Mouse (Mus musculus) midbrain, embryonic 13.5 days (tissue): ENCODE results near the gene Cyp4f13. TPM values are rescaled to one million over a fixed set of nuclear protein-coding genes. Genes with fewer than 3 reads are reported as not detected.

Experiments
- ATAC-seq: fragments of 200-750 bp; cut with Nextera tagmentation; 2 replicates; pipeline ENCODE4 v1.8.0; 2017; ENCODE audit warnings: mild to moderate bottlenecking, moderate TSS enrichment, moderate library complexity
- H3K27ac ChIP-seq: fragments of 300-500 bp; sonication (generic); 2 replicates; pipeline ENCODE4 v1.5.1; 2015; ENCODE audit warnings: inconsistent platforms, mild to moderate bottlenecking, moderate library complexity
- H3K27me3 ChIP-seq: fragments of 300-500 bp; sonication (generic); 2 replicates; pipeline ENCODE4 v1.6.1; 2015; ENCODE audit warnings: mild to moderate bottlenecking, inconsistent platforms
- H3K36me3 ChIP-seq: fragments of 300-500 bp; sonication (generic); 2 replicates; pipeline ENCODE4 v1.6.1; 2015; ENCODE audit warnings: mild to moderate bottlenecking, inconsistent platforms
- H3K4me1 ChIP-seq: fragments of 300-500 bp; sonication (generic); replicated peaks from 2 replicates; pipeline ENCODE4 v1.6.1; 2015; ENCODE audit warnings: inconsistent platforms
- H3K4me2 ChIP-seq: fragments of 300-500 bp; sonication (generic); replicated peaks from 2 replicates; pipeline ENCODE4 v1.6.1; 2015; ENCODE audit warnings: moderate library complexity, mild to moderate bottlenecking, inconsistent platforms
- H3K4me3 ChIP-seq: fragments of 300-500 bp; sonication (generic); replicated peaks from 2 replicates; pipeline ENCODE4 v1.5.1; 2015; ENCODE audit warnings: mild to moderate bottlenecking, inconsistent platforms
- H3K9ac ChIP-seq: fragments of 300-500 bp; sonication (generic); replicated peaks from 2 replicates; pipeline ENCODE4 v1.6.1; 2015; ENCODE audit warnings: mild to moderate bottlenecking, inconsistent platforms
- H3K9me3 ChIP-seq: fragments of 300-500 bp; sonication (generic); 2 replicates; pipeline ENCODE4 v1.6.1; 2016; ENCODE audit warnings: mild to moderate bottlenecking, inconsistent platforms
- WGBS: fragments of 180-500 bp; shearing (Covaris S2); methylation state at CpG from one replicate; pipeline ENCODE4 v1.1.7; 2015; 5-methylcytosine and 5-hydroxymethylcytosine counted together
- polyA plus RNA-seq: library from polyadenylated mRNA; unstranded; fragments of >200 nt; fragmentation: Nextera tagmentation; extraction: Ambion mirVana; gene quantifications from 2 replicates; pipeline ENCODE4 v1.2.1, GENCODE M21; 2015

The Cyp4f13 gene
- polyA plus RNA-seq: 6.0 and 9.9 TPM in 2 replicates

DNA sequence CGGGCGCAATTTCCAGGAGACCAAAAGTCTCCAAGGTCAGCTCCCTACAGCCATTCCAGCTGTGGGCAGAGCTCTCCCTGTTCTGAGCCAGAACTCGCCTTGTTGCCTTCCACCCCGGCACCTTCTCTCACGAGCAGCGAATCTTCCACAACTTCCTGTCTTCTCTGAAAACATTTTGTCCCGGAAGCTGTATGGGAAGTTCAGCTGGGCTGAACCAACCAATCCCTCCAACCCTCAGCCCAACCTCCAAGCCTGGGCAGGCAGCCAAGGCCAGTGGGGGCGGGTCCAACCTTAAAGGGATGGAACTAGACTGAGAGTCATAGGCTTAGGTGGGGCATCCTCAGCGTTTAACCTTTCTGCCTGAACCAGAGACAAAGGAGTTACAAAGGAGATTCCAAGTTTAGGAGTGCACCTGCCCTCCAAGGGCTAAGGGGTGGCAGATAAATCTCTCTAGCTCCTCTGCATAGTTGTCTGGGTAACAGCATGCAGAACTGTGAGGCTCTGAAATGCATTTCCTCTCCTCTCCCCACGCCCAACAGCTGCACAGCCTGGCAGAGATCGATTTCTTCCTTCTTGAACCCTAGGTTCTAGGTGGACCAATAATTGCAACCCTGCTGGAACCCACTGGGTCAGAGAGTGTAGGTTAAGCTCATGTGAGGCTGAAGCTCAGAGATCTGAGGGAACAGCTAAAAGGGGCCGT, at the start of gene Cyp4f13:
TSS of gene Cyp4f13 (minus strand) at position 188 of the 700 bp plus-strand sequence.
- peaks cover 8% of the 10 kb centered on the region; the same call in 1 of the 2 replicates for H3K4me1 ChIP-seq
- H3K9me3 ChIP-seq: no peaks in the 10 kb centered on the region
- peak within 1 kb of the TSS; percentile 43 for H3K4me3 ChIP-seq
- peak within 1 kb of the TSS; percentile 57 for H3K4me2 ChIP-seq
- peak; percentile 94 for ATAC-seq
- H3K27ac ChIP-seq: 0 out of 2 replicates have a peak within 1 kb of the TSS, but pooled peaks have one; percentile 5
- WGBS: 48% methylated on average over 12 of the region's 12 CpGs
- H3K36me3 ChIP-seq: no peaks in the 10 kb centered on the region
- H3K27me3 ChIP-seq: no peaks in the 10 kb centered on the region
- H3K9ac ChIP-seq: peak within 1 kb of the TSS; percentile 48

DNA sequence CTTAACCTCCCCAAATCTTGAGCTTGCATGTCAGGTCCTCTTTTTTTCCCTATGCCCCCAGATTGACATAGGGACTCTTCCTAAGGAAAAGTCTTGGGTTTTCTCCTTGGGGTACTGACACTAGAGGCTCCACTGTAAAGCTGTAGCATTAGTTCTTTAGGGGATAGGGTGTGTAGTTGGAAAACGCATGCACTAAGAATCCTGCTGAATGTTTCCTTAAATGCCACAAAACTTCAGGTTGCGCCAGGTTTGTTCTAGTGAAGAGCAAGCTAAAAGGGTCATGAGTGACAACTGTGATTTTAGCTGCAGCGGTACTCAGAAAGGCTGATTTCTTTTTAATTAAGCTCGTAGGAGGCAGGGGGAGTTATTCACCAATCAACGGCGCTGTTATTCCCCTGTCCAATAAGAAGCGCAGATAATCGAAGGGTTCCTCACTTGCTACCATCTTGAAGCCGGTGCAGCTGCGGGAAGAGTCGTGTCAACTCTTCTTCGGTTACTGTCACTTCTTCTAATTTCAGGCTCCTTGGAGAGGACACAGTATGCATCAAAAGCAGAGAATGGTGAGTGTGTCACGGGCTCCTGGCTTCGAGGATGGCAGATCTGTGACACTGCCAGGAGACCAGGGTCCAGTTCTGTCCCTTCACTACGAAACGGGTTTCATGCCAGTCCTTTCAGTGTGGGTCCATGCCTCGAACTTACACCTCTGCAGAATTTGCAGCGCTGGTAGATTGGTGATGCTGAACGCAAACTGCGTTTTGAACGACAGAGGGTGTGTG, 45.7 kb upstream of the Cyp4f13 start, which contains the start of gene Zfp952:
TSS of gene Zfp952 (plus strand) at position 431 of the 776 bp plus-strand sequence.
- ATAC-seq: peak; percentile 96
- Histone ChIP-seq H3K36me3 (peaks cover 24% of the 10 kb centered on the region), H3K27me3 (no peaks in the 10 kb centered on the region), H3K4me3 (peak within 1 kb of the TSS; percentile 81), H3K9ac (peak within 1 kb of the TSS; percentile 85), H3K9me3 (no peaks in the 10 kb centered on the region; the same call in 1 of the 2 replicates), H3K27ac (peak within 1 kb of the TSS; percentile 87), H3K4me2 (peak within 1 kb of the TSS; percentile 80), H3K4me1 (peaks cover 20% of the 10 kb centered on the region)
- 1% methylated on average over 21 of the region's 21 CpGs for WGBS

DNA sequence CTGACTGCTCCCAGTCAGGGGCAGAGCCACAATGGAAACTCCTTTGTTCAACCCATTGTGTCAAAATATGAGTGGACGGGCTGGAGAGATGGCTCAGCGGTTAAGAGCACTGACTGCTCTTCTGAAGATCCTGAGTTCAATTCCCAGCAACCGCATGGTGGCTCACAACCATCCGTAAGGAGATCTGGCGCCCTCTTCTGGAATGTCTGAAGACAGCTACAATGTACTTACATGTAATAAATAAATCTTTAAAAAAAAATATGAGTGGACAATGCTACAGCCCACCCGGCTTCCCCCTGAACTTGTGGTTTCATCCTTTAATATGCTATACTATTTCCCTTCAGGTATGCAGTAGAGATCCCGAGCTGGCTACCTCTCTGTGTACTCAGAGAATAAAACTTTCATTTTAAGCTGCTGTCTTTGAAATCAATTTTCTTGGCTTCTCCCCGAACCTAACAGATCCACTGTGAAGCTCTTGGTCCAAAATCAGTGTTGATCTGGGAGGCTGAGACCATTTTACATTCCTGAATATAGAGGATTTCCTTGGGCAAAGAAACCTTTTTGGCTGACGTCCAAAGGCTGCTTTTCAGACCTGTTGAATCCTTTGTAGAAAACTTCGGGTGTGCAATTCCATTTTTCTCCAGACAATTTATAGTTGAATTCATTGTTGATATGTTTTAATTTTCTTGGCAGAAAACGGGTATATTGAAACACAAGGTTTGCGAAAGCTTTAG, 44.9 kb upstream of the Cyp4f13 start:
- Histone ChIP-seq H3K36me3 (peaks cover 23% of the 10 kb centered on the region), H3K9ac (peak overlapping the region; percentile 85; the same call in 1 of the 2 replicates), H3K4me2 (peak overlapping the region; percentile 80), H3K9me3 (no peaks in the 10 kb centered on the region; the same call in 1 of the 2 replicates), H3K27ac (0 out of 2 replicates have a peak overlapping the region, but pooled peaks have one; percentile 51), H3K27me3 (no peaks in the 10 kb centered on the region), H3K4me3 (peak overlapping the region; percentile 81), H3K4me1 (peaks cover 20% of the 10 kb centered on the region)
- 67% methylated on average over 12 of the region's 12 CpGs for WGBS
- ATAC-seq: no peak

DNA sequence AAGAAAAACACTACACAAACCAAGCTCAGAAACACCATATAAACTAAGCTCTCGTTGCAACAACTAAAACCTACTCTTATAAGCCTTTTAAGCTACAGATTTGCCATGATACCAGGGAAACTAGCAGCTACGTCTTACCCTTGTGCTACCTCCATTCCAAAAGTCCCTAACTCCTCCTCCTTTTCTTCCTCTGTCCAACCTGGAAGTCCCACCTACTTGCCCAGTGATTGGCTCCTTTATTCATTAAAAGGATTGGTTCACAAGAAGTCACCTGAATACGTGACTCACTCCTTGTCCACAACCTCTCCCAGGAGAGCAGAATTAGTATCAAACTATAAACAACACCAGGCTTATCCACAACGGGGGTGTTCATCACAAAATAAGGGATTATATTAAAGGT, 39.1 kb upstream of the Cyp4f13 start:
- Histone ChIP-seq H3K27ac (no peak overlapping the region), H3K4me3 (no peak overlapping the region), H3K4me2 (no peak overlapping the region), H3K9ac (no peak overlapping the region), H3K36me3 (0 out of 2 replicates have a peak, but pooled peaks cover 1% of the 10 kb centered on the region), H3K27me3 (0 out of 2 replicates have a peak, but pooled peaks cover 3% of the 10 kb centered on the region), H3K9me3 (no peaks in the 10 kb centered on the region), H3K4me1 (no peaks in the 10 kb centered on the region)
- WGBS: 78% methylated on average over 4 of the region's 4 CpGs
- ATAC-seq: no peak

DNA sequence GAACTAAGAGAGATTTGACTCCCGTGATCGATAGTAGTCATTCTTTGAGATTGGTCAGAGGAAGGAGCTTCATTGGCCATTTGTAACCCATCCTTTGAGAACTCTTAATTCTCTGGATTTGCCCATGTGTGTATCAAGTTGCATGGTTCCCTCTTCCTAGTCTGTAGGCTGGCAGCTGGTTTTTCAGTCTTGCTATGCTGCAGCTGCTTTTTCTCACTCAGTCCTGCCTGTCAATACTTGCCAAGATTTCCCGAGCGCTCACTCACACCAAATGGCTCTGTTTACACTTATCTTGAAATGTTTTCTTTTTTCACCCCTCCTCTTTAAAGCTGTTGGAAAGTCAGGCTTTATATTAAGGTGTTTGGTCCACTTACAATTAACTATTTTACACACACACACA, 34.2 kb upstream of the Cyp4f13 start:
- Histone ChIP-seq H3K9ac (no peak overlapping the region), H3K4me2 (no peak overlapping the region), H3K36me3 (peaks cover 39% of the 10 kb centered on the region), H3K27ac (no peak overlapping the region), H3K27me3 (0 out of 2 replicates have a peak, but pooled peaks cover 1% of the 10 kb centered on the region), H3K9me3 (no peaks in the 10 kb centered on the region), H3K4me3 (no peak overlapping the region), H3K4me1 (no peaks in the 10 kb centered on the region)
- no peak for ATAC-seq
- WGBS: 95% methylated on average over 4 of the region's 4 CpGs

DNA sequence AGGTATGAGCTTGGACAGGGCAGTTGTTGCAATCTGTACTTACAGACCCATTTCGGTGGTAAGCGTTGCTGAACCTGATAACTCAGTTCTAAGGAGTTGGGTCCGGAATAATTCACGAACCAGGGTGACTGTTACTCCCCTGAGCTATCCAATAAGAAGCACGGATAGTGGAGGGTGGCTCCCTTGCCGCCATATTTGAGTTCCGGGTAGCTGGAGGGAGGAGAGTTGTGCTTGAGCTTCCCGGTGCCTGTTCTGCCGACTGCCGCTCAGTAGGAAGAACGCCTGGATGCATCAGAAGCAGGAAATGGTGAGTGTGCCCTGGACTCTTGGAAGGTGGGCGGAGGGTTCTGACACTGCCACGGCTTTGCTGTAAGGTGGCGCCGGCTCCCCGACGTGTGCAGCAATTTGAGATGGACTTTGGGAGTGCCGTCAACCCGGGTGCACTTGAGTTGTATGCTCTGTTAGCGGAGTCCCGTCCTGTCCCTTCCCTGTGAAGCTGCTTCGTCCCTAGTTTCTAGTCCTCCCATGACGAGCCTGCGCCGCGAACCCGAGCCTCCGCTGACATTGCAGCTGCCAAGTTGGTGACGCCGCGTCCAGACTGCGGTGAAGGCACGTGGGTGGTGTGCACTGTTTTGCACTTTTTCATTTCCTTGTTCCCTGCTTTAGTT, 18.6 kb upstream of the Cyp4f13 start, which contains the start of gene Zfp472:
TSS of gene Zfp472 (plus strand) at position 192 of the 668 bp plus-strand sequence.
- no peaks in the 10 kb centered on the region for H3K27me3 ChIP-seq
- ATAC-seq: peak; percentile 100
- peak within 1 kb of the TSS; percentile 71 for H3K27ac ChIP-seq
- peak within 1 kb of the TSS; percentile 88 for H3K4me2 ChIP-seq
- H3K9ac ChIP-seq: peak within 1 kb of the TSS; percentile 73
- H3K4me1 ChIP-seq: peaks cover 20% of the 10 kb centered on the region
- no peaks in the 10 kb centered on the region for H3K9me3 ChIP-seq
- H3K4me3 ChIP-seq: peak within 1 kb of the TSS; percentile 90
- no peaks in the 10 kb centered on the region for H3K36me3 ChIP-seq
- under 1% methylated on average over 33 of the region's 33 CpGs for WGBS

DNA sequence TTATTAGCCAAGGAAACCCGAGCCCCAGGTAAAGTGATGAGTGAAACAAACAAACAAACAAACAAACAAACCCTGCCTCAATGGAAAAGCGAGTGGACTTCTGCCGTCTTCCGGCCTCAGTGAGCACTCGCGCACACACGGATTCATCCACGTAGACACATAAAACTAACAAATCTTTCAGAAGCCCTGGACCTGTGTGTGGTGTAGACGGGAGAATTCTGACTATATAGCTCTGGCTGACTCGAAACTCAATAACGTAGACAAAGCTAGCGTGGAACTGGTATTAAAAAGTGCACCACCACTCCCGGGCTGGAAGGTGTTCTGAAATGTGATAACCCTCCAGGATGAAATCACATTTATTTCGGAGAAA, 18.0 kb upstream of the Cyp4f13 start:
- Histone ChIP-seq H3K4me3 (peak overlapping the region; percentile 90), H3K4me1 (peaks cover 20% of the 10 kb centered on the region), H3K9ac (peak overlapping the region; percentile 73), H3K36me3 (no peaks in the 10 kb centered on the region), H3K4me2 (peak overlapping the region; percentile 88), H3K27ac (peak overlapping the region; percentile 35; the same call in 1 of the 2 replicates), H3K9me3 (no peaks in the 10 kb centered on the region), H3K27me3 (no peaks in the 10 kb centered on the region)
- WGBS: 0% methylated on average over 14 of the region's 14 CpGs
- ATAC-seq: peak; percentile 78

DNA sequence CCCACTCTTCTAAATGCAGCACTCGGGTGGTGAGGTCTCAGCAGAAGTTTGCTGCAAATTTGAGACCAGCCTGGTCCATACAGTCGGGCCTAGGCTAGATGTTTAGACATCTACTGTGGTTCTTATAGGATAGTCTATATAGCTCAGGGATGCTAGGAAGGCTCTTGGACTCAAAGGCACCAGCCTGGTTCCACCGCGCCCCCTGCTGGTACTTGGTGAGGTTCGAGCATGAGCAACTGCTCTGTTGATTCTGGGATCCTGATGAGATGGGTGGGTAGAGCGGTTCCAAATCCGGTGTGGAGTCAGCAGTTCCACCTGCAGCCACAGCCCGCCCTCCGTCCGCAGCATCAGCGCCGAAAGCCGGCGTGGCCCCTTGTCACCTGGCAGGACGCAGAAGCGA, 4.2 kb upstream of the Cyp4f13 start:
- no peak overlapping the region for H3K27ac ChIP-seq
- H3K9ac ChIP-seq: no peak overlapping the region
- H3K4me1 ChIP-seq: peaks cover 5% of the 10 kb centered on the region; the same call in 1 of the 2 replicates
- ATAC-seq: no peak
- no peaks in the 10 kb centered on the region for H3K27me3 ChIP-seq
- H3K4me3 ChIP-seq: no peak overlapping the region
- H3K4me2 ChIP-seq: no peak overlapping the region
- WGBS: 31% methylated on average over 16 of the region's 16 CpGs
- no peaks in the 10 kb centered on the region for H3K36me3 ChIP-seq
- no peaks in the 10 kb centered on the region for H3K9me3 ChIP-seq

DNA sequence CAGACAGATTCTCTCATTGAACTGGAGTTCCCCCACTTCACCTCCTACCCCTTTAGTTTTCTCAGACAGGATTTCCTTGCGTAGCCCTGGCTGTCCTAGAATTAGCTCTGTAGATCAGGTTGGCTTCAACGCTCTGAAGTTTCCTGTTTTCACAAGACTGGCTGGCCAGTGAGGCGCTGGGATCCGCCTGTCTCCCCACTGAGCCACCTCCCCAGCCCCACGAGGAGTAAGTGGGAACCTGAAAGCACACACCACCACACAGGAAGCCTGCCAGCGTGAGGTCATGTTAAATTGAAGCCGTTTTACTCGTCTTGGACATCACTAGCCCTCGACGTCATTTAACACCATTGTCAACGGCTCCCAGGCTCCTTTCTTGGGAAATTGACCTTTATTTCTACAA, 3.8 kb upstream of the Cyp4f13 start:
- Histone ChIP-seq H3K27ac (no peak overlapping the region), H3K36me3 (no peaks in the 10 kb centered on the region), H3K9me3 (no peaks in the 10 kb centered on the region), H3K4me1 (peaks cover 8% of the 10 kb centered on the region; the same call in 1 of the 2 replicates), H3K4me3 (no peak overlapping the region), H3K4me2 (no peak overlapping the region), H3K9ac (no peak overlapping the region), H3K27me3 (no peaks in the 10 kb centered on the region)
- 81% methylated on average over 11 of the region's 11 CpGs for WGBS
- ATAC-seq: no peak

DNA sequence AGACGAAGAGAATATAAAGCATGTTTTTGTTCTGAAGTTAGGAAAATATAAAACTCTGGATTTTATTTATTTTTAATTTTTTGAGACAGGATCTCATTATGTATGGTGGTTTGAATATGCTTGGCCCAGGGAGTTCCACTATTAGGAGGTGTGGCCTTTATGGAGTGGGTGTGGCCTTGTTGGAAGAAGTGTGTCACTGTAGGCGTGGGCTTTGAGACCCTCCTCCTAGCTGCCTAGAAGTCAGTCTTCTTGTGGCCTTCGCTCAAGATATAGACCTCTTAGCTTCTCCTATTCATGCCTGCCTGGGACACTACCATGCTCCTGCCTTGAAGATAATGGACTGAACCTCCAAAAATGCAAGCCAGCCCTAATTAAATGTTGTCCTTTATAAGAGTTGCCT, 2.9 kb upstream of the Cyp4f13 start:
- no peak overlapping the region for H3K27ac ChIP-seq
- H3K4me3 ChIP-seq: no peak overlapping the region
- no peak for ATAC-seq
- no peak overlapping the region for H3K4me2 ChIP-seq
- H3K36me3 ChIP-seq: no peaks in the 10 kb centered on the region
- H3K27me3 ChIP-seq: no peaks in the 10 kb centered on the region
- H3K9me3 ChIP-seq: no peaks in the 10 kb centered on the region
- no peak overlapping the region for H3K9ac ChIP-seq
- WGBS: 93% methylated on average over 3 of the region's 3 CpGs
- H3K4me1 ChIP-seq: peaks cover 8% of the 10 kb centered on the region; the same call in 1 of the 2 replicates

DNA sequence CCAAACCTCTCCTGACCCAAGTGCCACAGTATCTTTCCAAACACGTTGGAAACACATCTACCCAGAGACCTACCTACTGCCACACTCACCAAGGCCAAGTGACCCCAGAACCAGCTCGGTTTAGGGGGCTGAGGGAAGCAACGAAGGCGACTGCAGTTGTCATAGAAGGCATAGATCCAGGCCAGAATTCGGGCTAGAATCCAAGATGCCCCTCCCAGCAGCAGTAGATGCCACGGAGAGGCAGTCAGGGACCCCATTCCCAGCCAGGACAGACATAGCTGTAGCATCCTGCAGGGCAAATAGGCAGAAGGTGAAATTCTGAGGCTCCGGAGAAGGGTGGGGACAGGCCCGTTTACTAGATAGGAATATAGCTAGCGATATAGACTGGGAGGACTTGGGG, 486 bp downstream of the Cyp4f13 start:
- H3K4me1 ChIP-seq: peaks cover 8% of the 10 kb centered on the region; the same call in 1 of the 2 replicates
- H3K9ac ChIP-seq: peak overlapping the region; percentile 48
- H3K9me3 ChIP-seq: no peaks in the 10 kb centered on the region
- no peak for ATAC-seq
- H3K4me3 ChIP-seq: peak overlapping the region; percentile 43
- no peaks in the 10 kb centered on the region for H3K36me3 ChIP-seq
- peak overlapping the region; percentile 57 for H3K4me2 ChIP-seq
- H3K27ac ChIP-seq: 0 out of 2 replicates have a peak overlapping the region, but pooled peaks have one; percentile 5
- H3K27me3 ChIP-seq: no peaks in the 10 kb centered on the region
- WGBS: 72% methylated on average over 9 of the region's 9 CpGs
